Mouse (Mus musculus) neutrophil, adult 83 days (primary cell): Measurements from ENCODE around the gene Mab21l1. TPM values are rescaled to one million over a fixed set of nuclear protein-coding genes. Genes with fewer than 3 reads are reported as not detected.

ENCODE experiments used
- total RNA-seq, 2 experiments: library from RNA; stranded (reverse); gene quantifications; one replicate each; pipeline ENCODE4 v1.2.4; 2023

Mab21l1 gene
- total RNA-seq, result not detected

DNA sequence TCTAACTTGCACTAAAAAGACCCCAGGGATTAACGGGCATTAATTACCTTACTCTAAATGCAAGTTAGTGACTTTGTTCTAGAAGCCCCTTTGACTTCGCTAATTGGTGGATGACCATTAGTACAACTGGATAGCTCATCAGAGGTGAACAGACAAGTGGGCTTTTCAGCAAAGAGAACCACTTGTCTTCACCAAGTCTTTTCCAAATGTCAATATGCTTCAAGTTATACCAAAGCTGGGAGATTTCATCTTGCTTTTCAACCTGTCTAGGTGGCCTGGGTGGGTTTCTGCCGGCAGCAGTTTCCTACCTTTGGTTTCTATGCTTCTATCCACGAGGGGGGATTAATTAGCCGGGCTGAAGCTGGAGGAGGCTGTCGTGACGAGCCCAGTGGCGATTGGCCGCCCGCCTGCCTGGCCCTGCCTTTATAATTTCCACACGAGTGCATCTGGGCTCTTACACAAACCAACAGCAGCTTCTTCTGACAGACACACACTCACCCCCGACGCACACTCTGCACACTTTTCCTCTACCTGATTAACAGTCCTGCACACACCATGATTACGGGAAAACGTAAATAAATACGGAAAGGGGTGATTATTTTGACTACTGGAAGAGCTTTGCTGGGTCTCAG, at the start of gene Mab21l1:
Gene Mab21l1 (plus strand): TSS at position 455 of the 632 bp plus-strand sequence.

